Mouse (Mus musculus): ENCODE data around the gene Fgf18.

The Fgf18 gene

DNA sequence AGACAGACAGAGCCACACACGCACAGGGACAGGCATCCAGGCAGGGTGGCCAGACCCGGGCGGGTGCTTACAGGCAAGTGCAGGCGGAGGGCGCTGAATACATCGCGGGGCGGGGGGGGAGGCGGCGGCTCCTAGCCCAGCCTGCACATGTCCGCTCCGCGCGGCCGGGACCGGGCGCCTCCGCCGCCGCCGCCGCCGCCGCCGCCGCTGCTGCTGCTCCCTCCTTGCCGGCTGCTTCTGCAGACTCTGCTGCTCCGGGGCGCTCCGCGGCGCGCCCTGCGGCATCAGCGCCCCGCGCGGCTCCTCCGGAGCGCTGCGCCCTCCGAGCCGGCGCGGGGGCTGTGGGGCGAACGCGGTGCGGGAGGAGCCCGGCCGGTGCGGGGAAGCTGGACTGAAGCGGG, at the start of gene Fgf18:
TSS of gene Fgf18 (minus strand) at position 230 of the 401 bp plus-strand sequence.
- peak; percentile 36 for DNase-seq (ENCODE audit: low spot score)

DNA sequence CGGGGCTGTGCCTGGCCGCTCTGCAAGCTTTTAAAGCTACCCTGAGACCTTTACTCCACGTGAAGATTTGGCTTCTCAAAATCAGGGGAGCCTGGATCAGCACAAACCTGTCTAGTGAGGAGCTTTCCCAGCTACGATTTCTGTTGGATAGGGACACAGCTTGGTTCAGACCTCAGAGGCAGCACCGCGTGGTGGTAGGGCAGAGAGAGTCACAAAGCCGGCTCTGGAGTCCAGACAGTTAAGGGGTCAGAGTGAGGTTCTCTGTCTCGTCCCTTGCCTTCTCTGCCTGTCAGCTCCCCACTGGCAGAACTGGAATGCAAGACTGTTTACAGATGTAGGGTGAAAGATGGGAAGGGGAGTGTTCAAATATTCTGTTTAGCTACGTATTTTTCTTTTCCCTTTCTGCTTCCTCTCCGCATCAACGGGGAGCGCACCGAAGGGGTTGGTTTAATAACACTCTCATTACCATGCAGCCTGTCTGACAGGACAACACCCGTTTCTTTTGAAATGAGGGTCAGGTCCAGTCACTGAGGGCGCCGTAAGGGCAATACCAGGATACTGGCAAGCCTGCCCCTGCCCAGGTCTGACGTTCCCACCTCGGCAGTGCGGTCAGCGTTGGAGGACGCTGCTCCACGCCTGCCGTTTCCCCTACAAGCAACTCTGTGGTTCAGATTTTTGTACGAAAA, 49.4 kb upstream of the Fgf18 start:
- DNase-seq (ENCODE audit: low spot score): no peak

DNA sequence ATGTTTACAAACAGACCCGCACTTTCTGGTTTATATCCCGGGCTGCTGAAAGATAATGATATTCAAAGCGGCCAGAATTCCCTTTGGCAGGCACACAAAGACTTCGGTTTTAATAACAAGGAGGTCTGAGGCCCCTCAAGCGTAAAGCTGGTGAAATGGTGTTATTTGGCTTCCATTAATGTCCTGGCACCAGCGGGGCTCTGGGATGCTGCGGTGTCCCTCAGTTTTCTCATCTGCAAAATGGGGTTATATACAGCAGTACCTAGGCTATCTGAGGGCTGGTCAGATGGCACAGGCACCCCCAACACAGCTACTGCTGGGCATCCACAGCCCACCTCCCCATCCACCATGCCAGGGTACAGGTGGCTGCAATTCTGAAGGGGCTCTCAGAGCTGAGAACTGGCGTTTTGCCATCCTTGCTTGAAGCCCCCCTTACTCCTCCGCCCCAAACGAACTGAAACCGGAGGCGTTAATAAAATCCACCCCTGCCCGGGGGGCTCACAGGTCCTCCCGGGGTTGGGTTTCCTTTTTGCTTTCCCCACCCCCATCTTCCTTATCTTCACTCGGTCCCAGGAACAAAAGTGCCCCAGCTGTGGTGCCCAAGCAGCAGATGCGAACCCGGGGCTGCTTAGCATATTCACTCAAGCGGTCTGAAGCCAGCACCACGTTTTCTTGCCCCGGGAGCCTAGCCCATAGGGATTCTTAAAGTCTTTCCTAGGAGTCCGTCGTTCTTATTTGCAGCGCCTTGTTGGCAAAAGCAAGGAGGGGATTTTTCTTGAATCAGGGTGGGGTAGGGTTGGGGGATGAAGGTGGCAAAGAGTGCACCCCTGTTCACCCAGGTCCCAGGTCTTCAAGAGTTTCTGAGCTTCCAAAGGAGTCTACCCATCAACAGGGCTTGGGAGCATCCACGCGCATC, 48.6 kb upstream of the Fgf18 start:
- no peak for DNase-seq (ENCODE audit: low spot score)

GRCm38 (mm10) chr11:33195061-33195460, 47.9 kb upstream of the Fgf18 start:
- DNase-seq (ENCODE audit: low spot score): no peak

DNA sequence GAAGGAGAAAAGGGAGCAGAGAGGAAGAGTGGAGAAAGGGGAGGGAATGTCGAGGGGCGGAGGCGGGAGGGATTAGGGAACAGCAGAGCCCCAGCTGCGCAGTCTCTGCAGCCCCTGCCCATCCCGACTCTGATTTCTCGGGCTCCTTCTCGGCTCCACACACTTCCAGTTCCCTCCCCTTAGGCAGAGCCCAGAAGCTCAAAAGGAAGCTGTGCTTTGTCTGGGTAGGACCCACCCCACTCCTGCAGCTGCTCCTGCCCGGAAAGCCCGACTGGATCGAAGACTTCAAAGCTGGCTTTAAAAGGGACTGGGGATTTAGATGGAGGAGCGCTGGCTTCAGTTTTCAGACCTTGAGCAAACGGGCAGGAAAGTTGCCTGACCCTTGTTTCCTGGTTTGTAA, 46.5 kb upstream of the Fgf18 start:
- no peak for DNase-seq (ENCODE audit: low spot score)

DNA sequence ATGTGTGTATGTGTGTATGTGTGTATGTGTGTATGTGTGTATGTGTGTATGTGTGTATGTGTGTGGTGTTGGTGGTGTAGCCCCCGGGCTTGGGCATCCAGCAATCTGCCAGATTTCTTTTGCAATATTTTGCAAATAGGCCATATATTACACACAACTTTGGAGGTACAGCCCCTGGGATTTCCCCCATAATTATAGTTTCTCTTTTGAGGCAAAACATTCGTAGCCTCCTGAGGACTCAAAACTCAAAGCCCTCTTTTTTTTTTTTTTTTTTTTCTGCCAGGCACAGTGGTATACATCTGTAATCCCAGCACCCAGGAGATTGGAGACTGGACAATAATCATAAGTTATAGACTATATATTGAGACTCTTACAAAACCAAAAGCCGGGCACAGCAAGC, 34.6 kb upstream of the Fgf18 start:
- DNase-seq (ENCODE audit: low spot score): no peak

GRCm38 (mm10) chr11:33180701-33181116, 33.5 kb upstream of the Fgf18 start:
- no peak for DNase-seq (ENCODE audit: low spot score)

GRCm38 (mm10) chr11:33179802-33180201, 32.6 kb upstream of the Fgf18 start:
- no peak for DNase-seq (ENCODE audit: low spot score)

DNA sequence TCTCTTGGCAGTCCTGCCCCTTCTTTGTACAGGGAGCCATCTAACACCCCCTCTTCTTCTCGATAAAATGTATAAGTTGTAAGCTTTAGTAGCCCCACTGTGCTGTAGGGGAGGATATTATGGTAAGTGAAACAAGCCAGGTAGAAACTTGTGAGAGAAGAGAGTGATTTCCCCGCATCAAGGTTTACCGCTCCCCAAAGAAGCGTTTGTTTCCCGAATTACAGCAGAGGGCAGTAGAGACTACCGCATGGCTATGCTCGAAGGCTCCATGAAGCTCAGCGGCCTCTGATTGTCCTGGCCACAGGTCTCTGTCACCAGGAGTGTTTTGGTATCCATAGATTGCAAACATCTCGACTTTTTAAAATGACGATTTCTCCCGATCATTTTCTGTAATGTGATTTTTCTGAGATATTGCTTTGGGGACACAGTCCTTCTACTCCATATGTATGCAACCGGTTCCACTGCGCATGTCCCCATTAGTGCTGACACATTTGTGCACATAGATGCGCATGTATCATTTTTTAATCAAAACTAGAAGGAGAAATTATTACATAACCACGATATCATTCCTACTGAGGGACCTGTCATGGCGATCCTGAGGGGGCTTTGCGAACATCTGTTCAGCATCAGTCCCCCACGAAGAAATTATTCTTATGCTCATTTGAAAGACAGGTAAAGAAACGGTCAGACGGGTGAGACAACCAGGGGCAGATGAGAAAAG, 29.5 kb upstream of the Fgf18 start:
- no peak for DNase-seq (ENCODE audit: low spot score)

GRCm38 (mm10) chr11:33175768-33176167, 28.6 kb upstream of the Fgf18 start:
- no peak for DNase-seq (ENCODE audit: low spot score)

- DNase-seq (ENCODE audit: low spot score): peak; percentile 38
Measured at GRCm38 (mm10) chr11:33170489-33170888, 23.3 kb upstream of the Fgf18 start.

DNA sequence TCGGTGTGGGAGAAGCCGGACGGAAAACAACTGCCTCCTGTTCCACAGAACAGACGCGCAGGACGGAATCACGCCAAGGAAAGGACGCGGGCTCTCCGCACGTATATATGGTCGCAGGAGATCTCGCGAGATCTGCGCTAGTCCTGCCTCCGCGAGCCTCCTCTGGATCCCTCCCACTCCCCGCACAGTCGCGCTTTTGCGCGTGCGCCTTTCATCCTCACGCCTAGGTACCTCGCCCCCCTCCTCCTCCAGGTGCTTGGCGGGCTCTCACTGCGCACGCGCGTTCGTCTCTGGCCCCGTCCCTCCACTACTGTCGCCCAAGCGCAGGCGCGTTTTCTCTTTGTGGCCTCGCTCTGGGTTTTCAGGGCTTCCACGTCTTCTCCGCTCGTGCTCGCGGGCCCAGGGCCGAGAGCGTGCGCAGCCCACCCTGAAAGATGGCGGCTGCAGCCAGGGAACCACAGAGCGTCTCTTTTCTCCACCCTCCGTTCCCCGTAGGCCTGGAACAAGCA, 15.9 kb upstream of the Fgf18 start, which contains the start of gene Npm1:
TSS of gene Npm1 (minus strand) at position 209 of the 509 bp plus-strand sequence.
- peak; percentile 98 for DNase-seq (ENCODE audit: low spot score)

- peak; percentile 63 for DNase-seq (ENCODE audit: low spot score)
Measured at GRCm38 (mm10) chr11:33162211-33162997, 15.2 kb upstream of the Fgf18 start.

DNA sequence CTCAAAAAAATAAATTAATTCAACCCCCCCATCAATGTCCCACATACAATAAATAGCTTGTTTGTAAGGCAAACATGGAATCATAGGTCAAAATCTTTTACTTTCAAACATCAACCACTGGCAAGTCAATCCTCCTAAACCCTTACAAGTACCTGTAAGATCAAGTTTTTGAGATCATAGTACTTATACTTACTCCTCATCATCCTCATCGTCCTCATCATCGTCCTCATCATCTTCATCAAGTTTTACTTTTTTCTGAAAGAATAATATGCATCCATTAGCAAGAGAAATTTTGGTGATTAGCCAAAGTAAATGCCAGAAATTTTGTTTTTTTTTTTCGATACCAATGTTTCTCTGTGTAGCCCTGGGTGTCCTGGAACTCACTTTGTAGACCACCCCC, 12.5 kb upstream of the Fgf18 start:
- DNase-seq (ENCODE audit: low spot score): no peak

DNA sequence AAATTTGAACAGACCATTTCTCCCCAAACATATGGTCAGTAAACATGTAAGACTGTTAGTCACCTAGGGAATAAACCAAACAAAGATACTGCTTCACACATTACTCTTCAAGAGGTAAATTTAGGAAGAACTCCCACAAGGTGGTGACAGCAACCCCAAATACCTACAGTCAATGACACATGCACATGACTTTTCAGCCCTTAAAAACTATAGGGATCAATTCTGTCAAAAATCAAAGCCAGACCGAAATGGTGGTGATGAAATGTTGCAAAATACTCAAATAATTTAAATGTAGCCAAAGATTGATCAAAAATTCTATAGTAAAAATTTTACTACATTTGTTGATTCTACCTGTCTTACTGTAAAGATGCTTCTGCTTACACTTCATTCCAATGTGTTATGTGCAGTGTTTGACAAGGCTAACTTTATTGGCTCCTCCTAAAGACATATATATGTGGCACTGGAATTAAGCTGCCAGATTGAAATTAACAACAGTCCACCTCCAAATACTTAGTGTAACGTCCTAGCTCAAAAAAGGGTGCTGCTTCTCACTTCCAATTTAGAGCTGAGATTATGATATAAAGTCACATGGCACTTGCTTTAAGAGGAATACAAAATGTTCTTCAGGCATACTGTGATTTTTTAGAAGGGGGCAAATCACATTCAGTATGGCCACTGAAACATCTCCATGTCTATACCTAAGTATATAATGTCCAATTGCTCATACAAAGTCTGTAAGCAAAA, 10.4 kb upstream of the Fgf18 start:
- no peak for DNase-seq (ENCODE audit: low spot score)

GRCm38 (mm10) chr11:33156436-33157015, 9.3 kb upstream of the Fgf18 start:
- DNase-seq (ENCODE audit: low spot score): no peak

DNA sequence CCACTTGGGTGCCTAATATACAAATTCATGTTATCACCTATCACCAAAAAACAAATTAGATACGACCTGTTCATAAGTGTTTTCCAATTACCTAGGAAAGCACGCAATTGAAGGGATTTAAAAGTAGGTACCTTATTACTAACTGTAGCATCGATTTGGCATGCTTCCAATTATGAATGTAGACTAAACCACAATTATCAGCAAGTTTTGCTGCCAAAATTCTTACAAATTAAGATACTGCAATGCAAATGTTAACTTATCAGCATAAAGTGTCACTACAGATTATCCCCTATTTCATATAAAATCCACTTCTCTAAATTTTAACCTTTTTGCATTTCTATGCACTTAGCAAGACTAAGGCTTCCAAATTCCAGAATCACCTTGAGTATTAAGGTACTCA, 7.3 kb upstream of the Fgf18 start:
- no peak for DNase-seq (ENCODE audit: low spot score)

DNA sequence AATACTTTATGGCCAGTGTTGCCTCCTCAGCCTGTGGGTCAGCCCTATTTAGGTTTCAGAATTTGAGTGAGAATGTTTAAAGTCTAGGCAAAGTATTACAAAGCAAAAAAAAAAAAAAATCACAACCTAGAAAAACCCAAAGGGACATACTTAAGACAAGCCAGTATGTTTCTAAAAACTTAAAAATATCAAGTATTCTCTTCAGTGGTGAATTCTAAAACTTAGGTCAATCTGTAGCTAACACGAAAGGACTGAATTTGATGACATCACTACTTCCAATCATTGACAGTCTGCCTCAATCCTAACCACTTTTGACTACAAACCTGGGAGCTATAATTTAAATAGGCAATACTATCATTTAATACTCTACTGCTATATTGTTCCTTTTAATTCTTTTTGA, 5.8 kb upstream of the Fgf18 start:
- DNase-seq (ENCODE audit: low spot score): no peak

GRCm38 (mm10) chr11:33151780-33152145, 4.6 kb upstream of the Fgf18 start:
- DNase-seq (ENCODE audit: low spot score): no peak

GRCm38 (mm10) chr11:33151128-33151779, 4.1 kb upstream of the Fgf18 start:
- DNase-seq (ENCODE audit: low spot score): no peak

Measured in ovary, postnatal 14 days (tissue).